ENCODE assay signal across 13 mouse cellular contexts in the genomic region with DNA sequence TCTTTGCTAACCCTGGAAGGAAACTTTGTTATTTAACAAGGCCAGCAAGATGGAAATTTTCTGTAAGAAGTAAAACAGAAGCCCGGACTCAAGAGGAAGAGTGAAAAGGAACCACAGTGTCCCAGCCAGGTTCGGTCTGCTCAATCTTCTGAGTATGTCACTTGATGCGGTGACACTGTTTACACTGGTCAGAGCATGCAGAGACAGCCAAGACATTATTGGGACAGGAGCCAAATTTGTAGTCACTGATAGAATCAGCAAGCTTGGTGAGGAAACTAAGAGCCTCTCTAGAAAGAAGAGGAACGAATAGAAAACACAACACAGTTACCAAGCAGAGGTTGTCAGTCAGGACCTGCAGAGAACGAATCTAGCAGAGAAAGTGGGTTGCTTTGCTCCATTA.
DNase-seq lines count a peak whose midpoint lies in the region; ATAC-seq and TF ChIP-seq lines count a peak whose summit lies in the region.
"Had no signal": no experiment of that assay in that cellular context is flagged by ENCODE, and none has a peak within 500 bp of the region (broad histone marks: within the 10 kb centered on the region; RNA-seq: fewer than 3 reads in every experiment).

No protein-coding gene starts in this region.

- no peaks in the 10 kb centered on the region for H3K9me3 ChIP-seq in heart, embryonic 12.5 days (replicated peaks)
- no peaks in the 10 kb centered on the region for H3K9me3 ChIP-seq in midbrain, postnatal 0 days (ENCODE audit: low read length)
- no peaks in the 10 kb centered on the region for H3K9me3 ChIP-seq in midbrain, embryonic 14.5 days (ENCODE audit: control insufficient read depth, low read length)
- no peaks in the 10 kb centered on the region for H3K9me3 ChIP-seq in kidney, embryonic 16.5 days (ENCODE audit: low read length)
- H3K9me3 ChIP-seq: intestine, embryonic 15.5 days; limb, embryonic 15.5 days; megakaryocyte, embryonic 14.5 days had no signal

- no peak overlapping the region for H3K9ac ChIP-seq in heart, embryonic 12.5 days
- H3K9ac ChIP-seq in midbrain, postnatal 0 days (replicated peaks; ENCODE audit: low read length, poor library complexity, severe bottlenecking): no peak overlapping the region
- no peak overlapping the region for H3K9ac ChIP-seq in midbrain, embryonic 14.5 days (replicated peaks; ENCODE audit: low read length)
- no peak overlapping the region for H3K9ac ChIP-seq in kidney, embryonic 16.5 days (replicated peaks; ENCODE audit: low read length)
- H3K9ac ChIP-seq: intestine, embryonic 15.5 days; limb, embryonic 15.5 days had no signal

- no peak for ATAC-seq in heart, embryonic 12.5 days (ENCODE audit: insufficient number of reproducible peaks, low FRiP score)
- ATAC-seq in midbrain, postnatal 0 days (ENCODE audit: low FRiP score): no peak
- no peak for ATAC-seq in midbrain, embryonic 14.5 days (ENCODE audit: low FRiP score, low TSS enrichment)
- ATAC-seq in granulocyte monocyte progenitor cell, adult 5-6 weeks (replicated peaks; ENCODE audit: poor library complexity, severe bottlenecking): peak; percentile 25; the same call in 1 of the 2 replicates
- peak; percentile 19; the same call in 1 of the 2 replicates for ATAC-seq in megakaryocyte-erythroid progenitor cell, adult 5-6 weeks (replicated peaks; ENCODE audit: low FRiP score, low TSS enrichment, poor library complexity, severe bottlenecking)
- no peak for ATAC-seq in kidney, embryonic 16.5 days (ENCODE audit: low FRiP score, low TSS enrichment)
- ATAC-seq: intestine, embryonic 15.5 days had no signal

- no peak overlapping the region for H3K27ac ChIP-seq in heart, embryonic 12.5 days (ENCODE audit: poor library complexity, severe bottlenecking)
- H3K27ac ChIP-seq in midbrain, postnatal 0 days (ENCODE audit: low read depth, low read length): no peak overlapping the region
- H3K27ac ChIP-seq in midbrain, embryonic 14.5 days (replicated peaks; ENCODE audit: low read depth, low read length): no peak overlapping the region
- no peak overlapping the region for H3K27ac ChIP-seq in kidney, embryonic 16.5 days (ENCODE audit: low read length)
- H3K27ac ChIP-seq: intestine, embryonic 15.5 days; limb, embryonic 15.5 days had no signal

- H3K4me1 ChIP-seq in heart, embryonic 12.5 days (replicated peaks): no peaks in the 10 kb centered on the region
- H3K4me1 ChIP-seq in midbrain, postnatal 0 days (ENCODE audit: insufficient read depth, low read length): no peaks in the 10 kb centered on the region
- H3K4me1 ChIP-seq in midbrain, embryonic 14.5 days (ENCODE audit: control insufficient read depth, insufficient read depth, low read length): no peaks in the 10 kb centered on the region
- no peaks in the 10 kb centered on the region for H3K4me1 ChIP-seq in kidney, embryonic 16.5 days (ENCODE audit: insufficient read depth, low read length)
- H3K4me1 ChIP-seq: intestine, embryonic 15.5 days; limb, embryonic 15.5 days had no signal

- 54% methylated on average over 5 of the region's 5 CpGs for WGBS in heart, embryonic 12.5 days
- WGBS in midbrain, postnatal 0 days: 72% methylated on average over 5 of the region's 5 CpGs
- 88% methylated on average over 5 of the region's 5 CpGs for WGBS in midbrain, embryonic 14.5 days
- WGBS in kidney, embryonic 16.5 days: 70% methylated on average over 5 of the region's 5 CpGs

- no peaks in the 10 kb centered on the region for H3K27me3 ChIP-seq in heart, embryonic 12.5 days (replicated peaks)
- H3K27me3 ChIP-seq in midbrain, postnatal 0 days (ENCODE audit: insufficient read depth, low read length): no peaks in the 10 kb centered on the region
- H3K27me3 ChIP-seq in midbrain, embryonic 14.5 days (ENCODE audit: control insufficient read depth, insufficient read depth, low read length): no peaks in the 10 kb centered on the region
- no peaks in the 10 kb centered on the region for H3K27me3 ChIP-seq in kidney, embryonic 16.5 days (ENCODE audit: insufficient read depth, low read length)
- H3K27me3 ChIP-seq: intestine, embryonic 15.5 days; limb, embryonic 15.5 days had no signal

- no peaks in the 10 kb centered on the region for H3K36me3 ChIP-seq in heart, embryonic 12.5 days
- no peaks in the 10 kb centered on the region for H3K36me3 ChIP-seq in midbrain, postnatal 0 days (ENCODE audit: insufficient read depth, low read length)
- H3K36me3 ChIP-seq in midbrain, embryonic 14.5 days (ENCODE audit: control insufficient read depth, insufficient read depth, low read length): no peaks in the 10 kb centered on the region
- no peaks in the 10 kb centered on the region for H3K36me3 ChIP-seq in kidney, embryonic 16.5 days (ENCODE audit: insufficient read depth, low read length)
- H3K36me3 ChIP-seq: intestine, embryonic 15.5 days; limb, embryonic 15.5 days had no signal

- H3K4me2 ChIP-seq in heart, embryonic 12.5 days: no peak overlapping the region
- H3K4me2 ChIP-seq in midbrain, postnatal 0 days (ENCODE audit: low read depth, low read length, poor library complexity, severe bottlenecking): no peak overlapping the region
- no peak overlapping the region for H3K4me2 ChIP-seq in midbrain, embryonic 14.5 days (ENCODE audit: low read length)
- no peak overlapping the region for H3K4me2 ChIP-seq in kidney, embryonic 16.5 days (replicated peaks; ENCODE audit: low read depth, low read length)
- H3K4me2 ChIP-seq: intestine, embryonic 15.5 days; limb, embryonic 15.5 days had no signal

- H3K4me3 ChIP-seq in heart, embryonic 12.5 days: no peak overlapping the region
- no peak overlapping the region for H3K4me3 ChIP-seq in midbrain, postnatal 0 days (ENCODE audit: low read depth, low read length)
- no peak overlapping the region for H3K4me3 ChIP-seq in midbrain, embryonic 14.5 days (replicated peaks; ENCODE audit: low read depth, low read length)
- H3K4me3 ChIP-seq in kidney, embryonic 16.5 days (ENCODE audit: low read length): no peak overlapping the region
- H3K4me3 ChIP-seq: intestine, embryonic 15.5 days; limb, embryonic 15.5 days; megakaryocyte, embryonic 14.5 days had no signal

- DNase-seq in heart, adult 11 months: peak; percentile 89
- peak; percentile 14 for DNase-seq in midbrain, postnatal 0 days (ENCODE audit: low spot score)
- DNase-seq in midbrain, embryonic 14.5 days: no peak
- DNase-seq in urinary bladder, adult 18-20 months (ENCODE audit: low spot score in 2 of 2): no peak
- DNase-seq: adrenal gland, postnatal 25 days; heart, postnatal 4 days had no signal

- no peak for TF ChIP-seq CTCF in midbrain, postnatal 0 days (IDR thresholded peaks at IDR 0.05)

Comparison
In these comparisons a context has a peak if more than half of its experiments do, and no peak if none do; other contexts are left out.
1. DNase-seq: peak in heart, adult 11 months (single experiment) and midbrain, postnatal 0 days (single experiment); none in midbrain, embryonic 14.5 days (single experiment) and urinary bladder, adult 18-20 months (0 of 2).
2. ATAC-seq: peak in granulocyte monocyte progenitor cell, adult 5-6 weeks (single experiment) and megakaryocyte-erythroid progenitor cell, adult 5-6 weeks (single experiment); none in heart, embryonic 12.5 days (single experiment), midbrain, postnatal 0 days (single experiment), midbrain, embryonic 14.5 days (single experiment) and kidney, embryonic 16.5 days (single experiment).